Mouse (Mus musculus) heart, embryonic 10.5 days (tissue): Measurements from ENCODE around the gene S1pr2. TPM values are rescaled to one million over a fixed set of nuclear protein-coding genes. Genes with fewer than 3 reads are reported as not detected.

Experiments
- DNase-seq: peaks from one replicate; pipeline ENCODE4 v3.0.0-alpha.2; 2017; ENCODE audit warnings: low spot score
- H3K27ac ChIP-seq: fragments of 300-500 bp; sonication (generic); 2 replicates; pipeline ENCODE4 v1.5.1; 2016; ENCODE audit warnings: mild to moderate bottlenecking
- H3K27me3 ChIP-seq: fragments of 300-500 bp; sonication (generic); 2 replicates; pipeline ENCODE4 v1.6.1; 2016; ENCODE audit warnings: mild to moderate bottlenecking; ENCODE audit not compliant: poor library complexity, insufficient read depth, severe bottlenecking
- H3K36me3 ChIP-seq: fragments of 300-500 bp; sonication (generic); 2 replicates; pipeline ENCODE4 v1.6.1; 2016; ENCODE audit warnings: mild to moderate bottlenecking, moderate library complexity
- H3K4me1 ChIP-seq: fragments of 300-500 bp; sonication (generic); 2 replicates; pipeline ENCODE4 v1.6.1; 2016; ENCODE audit warnings: mild to moderate bottlenecking
- H3K4me3 ChIP-seq: fragments of 300-500 bp; sonication (generic); 2 replicates; pipeline ENCODE4 v1.5.1; 2016; ENCODE audit warnings: mild to moderate bottlenecking, moderate library complexity
- H3K9me3 ChIP-seq: fragments of 300-500 bp; sonication (generic); 2 replicates; pipeline ENCODE4 v1.6.1; 2016; ENCODE audit warnings: mild to moderate bottlenecking, moderate library complexity
- WGBS: fragments of 180-500 bp; shearing (Covaris S2); methylation state at CpG from one replicate; pipeline ENCODE4 v1.1.7; 2016; 5-methylcytosine and 5-hydroxymethylcytosine counted together
- polyA plus RNA-seq: library from polyadenylated mRNA; unstranded; fragments of >200 nt; fragmentation: Nextera tagmentation; extraction: Ambion mirVana; gene quantifications from 2 replicates; pipeline ENCODE4 v1.2.1, GENCODE M21; 2016

The S1pr2 gene
- polyA plus RNA-seq, 1 experiment from 2014 or later: 34.6 TPM

GRCm38 (mm10) chr9:20973001-20973681 is 3.4 kb downstream of the S1pr2 start:
- peaks cover 26% of the 10 kb centered on the region for H3K36me3 ChIP-seq
- 93% methylated on average over 4 of the region's 4 CpGs for WGBS
- H3K4me1 ChIP-seq: peaks cover 53% of the 10 kb centered on the region
- no peaks in the 10 kb centered on the region for H3K9me3 ChIP-seq
- no peak for DNase-seq
- H3K27me3 ChIP-seq: no peaks in the 10 kb centered on the region
- peak overlapping the region; percentile 31 for H3K4me3 ChIP-seq
- peak overlapping the region; percentile 78 for H3K27ac ChIP-seq

- WGBS: 46% methylated on average over 28 of the region's 28 CpGs
Observed at GRCm38 (mm10) chr9:20972141-20972992, 4.2 kb downstream of the S1pr2 start.

GRCm38 (mm10) chr9:20971751-20972140 is 4.8 kb downstream of the S1pr2 start:
- no peak for DNase-seq
- Histone ChIP-seq H3K36me3 (peaks cover 40% of the 10 kb centered on the region), H3K27ac (peak overlapping the region; percentile 78), H3K4me3 (peak overlapping the region; percentile 31; the same call in 1 of the 2 replicates), H3K4me1 (peaks cover 47% of the 10 kb centered on the region), H3K27me3 (no peaks in the 10 kb centered on the region), H3K9me3 (no peaks in the 10 kb centered on the region)
- 80% methylated on average over 7 of the region's 7 CpGs for WGBS

More at GRCm38 (mm10) chr9:20972141-20972992, 4.2 kb downstream of the S1pr2 start:
- no peaks in the 10 kb centered on the region for H3K9me3 ChIP-seq
- no peaks in the 10 kb centered on the region for H3K27me3 ChIP-seq
- peak overlapping the region; percentile 31 for H3K4me3 ChIP-seq
- DNase-seq: no peak
- peaks cover 51% of the 10 kb centered on the region for H3K4me1 ChIP-seq
- H3K27ac ChIP-seq: peak overlapping the region; percentile 78
- peaks cover 34% of the 10 kb centered on the region for H3K36me3 ChIP-seq

- WGBS: 80% methylated on average over 5 of the region's 5 CpGs
- DNase-seq: no peak
- Histone ChIP-seq H3K9me3 (no peaks in the 10 kb centered on the region), H3K27me3 (no peaks in the 10 kb centered on the region), H3K4me1 (peaks cover 7% of the 10 kb centered on the region), H3K27ac (no peak overlapping the region), H3K36me3 (peaks cover 58% of the 10 kb centered on the region), H3K4me3 (no peak overlapping the region)
Observed at GRCm38 (mm10) chr9:20966747-20967146, 9.8 kb downstream of the S1pr2 start.

- H3K9me3 ChIP-seq: no peaks in the 10 kb centered on the region
- H3K4me3 ChIP-seq: no peak overlapping the region
- no peak for DNase-seq
- H3K27me3 ChIP-seq: no peaks in the 10 kb centered on the region
- no peaks in the 10 kb centered on the region for H3K4me1 ChIP-seq
- H3K27ac ChIP-seq: no peak overlapping the region
- WGBS: 78% methylated on average over 3 of the region's 3 CpGs
- peaks cover 54% of the 10 kb centered on the region for H3K36me3 ChIP-seq
Observed at GRCm38 (mm10) chr9:20966008-20966407, 10.6 kb downstream of the S1pr2 start.

GRCm38 (mm10) chr9:20965606-20966005 is 11.0 kb downstream of the S1pr2 start:
- Histone ChIP-seq H3K27me3 (no peaks in the 10 kb centered on the region), H3K36me3 (peaks cover 52% of the 10 kb centered on the region)
- 78% methylated on average over 4 of the region's 4 CpGs for WGBS

GRCm38 (mm10) chr9:20961557-20961956 is 15.0 kb downstream of the S1pr2 start:
- Histone ChIP-seq H3K27ac (no peak overlapping the region), H3K27me3 (no peaks in the 10 kb centered on the region), H3K36me3 (peaks cover 18% of the 10 kb centered on the region), H3K4me1 (no peaks in the 10 kb centered on the region), H3K4me3 (no peak overlapping the region), H3K9me3 (no peaks in the 10 kb centered on the region)
- 69% methylated on average over 9 of the region's 9 CpGs for WGBS
- no peak for DNase-seq

More at GRCm38 (mm10) chr9:20965606-20966005, 11.0 kb downstream of the S1pr2 start:
- no peak for DNase-seq
- Histone ChIP-seq H3K9me3 (no peaks in the 10 kb centered on the region), H3K27ac (no peak overlapping the region), H3K4me3 (no peak overlapping the region), H3K4me1 (no peaks in the 10 kb centered on the region)

GRCm38 (mm10) chr9:20959430-20959938 is 17.1 kb downstream of the S1pr2 start, which contains the start of gene Dnmt1:
Dnmt1 (minus strand) TSS chr9:20959888.
- DNase-seq: no peak
- H3K27me3 ChIP-seq: no peaks in the 10 kb centered on the region
- H3K27ac ChIP-seq: no peak within 1 kb of the TSS
- no peaks in the 10 kb centered on the region for H3K4me1 ChIP-seq
- no peak within 1 kb of the TSS for H3K4me3 ChIP-seq
- 0 out of 2 replicates have a peak, but pooled peaks cover 2% of the 10 kb centered on the region for H3K36me3 ChIP-seq
- H3K9me3 ChIP-seq: no peaks in the 10 kb centered on the region
- 81% methylated on average over 2 of the region's 2 CpGs for WGBS

- H3K9me3 ChIP-seq: no peaks in the 10 kb centered on the region
- WGBS: 78% methylated on average over 3 of the region's 3 CpGs
- H3K4me3 ChIP-seq: no peak overlapping the region
- no peaks in the 10 kb centered on the region for H3K36me3 ChIP-seq
- H3K27me3 ChIP-seq: no peaks in the 10 kb centered on the region
- DNase-seq: no peak
- H3K27ac ChIP-seq: no peak overlapping the region
- 0 out of 2 replicates have a peak, but pooled peaks cover 2% of the 10 kb centered on the region for H3K4me1 ChIP-seq
Observed at GRCm38 (mm10) chr9:20956989-20957388, 19.6 kb downstream of the S1pr2 start.

GRCm38 (mm10) chr9:20952520-20953227 is 23.9 kb downstream of the S1pr2 start:
- under 1% methylated on average over 51 of the region's 51 CpGs for WGBS
- Histone ChIP-seq H3K36me3 (peaks cover 8% of the 10 kb centered on the region; the same call in 1 of the 2 replicates), H3K4me1 (peaks cover 28% of the 10 kb centered on the region), H3K27me3 (no peaks in the 10 kb centered on the region), H3K9me3 (no peaks in the 10 kb centered on the region), H3K27ac (peak overlapping the region; percentile 95), H3K4me3 (peak overlapping the region; percentile 81)
- peak; percentile 99 for DNase-seq

GRCm38 (mm10) chr9:20951966-20952519 is 24.5 kb downstream of the S1pr2 start:
- H3K4me1 ChIP-seq: peaks cover 28% of the 10 kb centered on the region
- H3K4me3 ChIP-seq: peak overlapping the region; percentile 81
- H3K36me3 ChIP-seq: peaks cover 13% of the 10 kb centered on the region; the same call in 1 of the 2 replicates
- no peaks in the 10 kb centered on the region for H3K9me3 ChIP-seq
- peak overlapping the region; percentile 95 for H3K27ac ChIP-seq
- 2% methylated on average over 17 of the region's 17 CpGs for WGBS
- DNase-seq: no peak
- H3K27me3 ChIP-seq: no peaks in the 10 kb centered on the region

GRCm38 (mm10) chr9:20951441-20951840 is 25.1 kb downstream of the S1pr2 start:
- peak; percentile 81 for DNase-seq
- no peaks in the 10 kb centered on the region for H3K27me3 ChIP-seq
- H3K27ac ChIP-seq: peak overlapping the region; percentile 95
- 20% methylated on average over 14 of the region's 14 CpGs for WGBS
- no peaks in the 10 kb centered on the region for H3K9me3 ChIP-seq
- peak overlapping the region; percentile 81 for H3K4me3 ChIP-seq
- H3K4me1 ChIP-seq: peaks cover 29% of the 10 kb centered on the region
- H3K36me3 ChIP-seq: peaks cover 19% of the 10 kb centered on the region
